Mouse (Mus musculus) C2C12 (cell line): ENCODE measurements around the gene Tgfa.

Experiments used
- CEBPB ChIP-seq: IDR thresholded peaks from one replicate; pipeline ENCODE4 v1.6.1; 2011; ENCODE audit warnings: low read depth, mild to moderate bottlenecking, control low read depth, moderate library complexity
- CTCF ChIP-seq: IDR thresholded peaks from one replicate; pipeline ENCODE4 v1.5.1; 2011; ENCODE audit not compliant: control insufficient read depth, insufficient read depth, insufficient read length
- USF1 ChIP-seq: IDR thresholded peaks from one replicate; pipeline ENCODE4 v1.6.1; 2011; ENCODE audit warnings: low read depth, mild to moderate bottlenecking, control low read depth, moderate library complexity

DNA sequence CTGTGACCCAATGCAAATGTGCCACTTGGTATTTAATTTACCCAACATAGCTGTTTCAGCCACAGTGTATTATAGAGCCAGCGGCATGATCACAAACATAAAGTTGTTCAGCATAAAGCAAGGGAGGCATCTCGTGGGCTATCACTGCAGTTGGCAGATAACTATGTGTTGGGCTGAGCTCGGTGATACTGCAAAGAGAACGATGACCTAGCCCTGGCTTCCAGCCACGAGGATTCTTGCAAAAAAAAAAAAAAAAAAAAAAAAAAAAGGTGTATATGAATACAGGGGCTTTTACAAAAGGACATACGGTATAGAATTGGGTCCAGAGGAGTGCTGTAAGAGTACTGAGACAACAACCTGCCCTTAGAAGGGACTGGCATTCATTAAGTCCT is 15.0 kb downstream of the Tgfa start:
- no peak for TF ChIP-seq CTCF
- TF ChIP-seq USF1: no peak
- no peak for TF ChIP-seq CEBPB
